Mouse (Mus musculus) forelimb bud, embryonic 11.5 days (tissue): ENCODE measurements around the gene Kcnj15.

Source experiments
- DNase-seq: peaks from one replicate; pipeline ENCODE4 v3.0.0-alpha.2; 2012; ENCODE audit warnings: low read depth, low spot score

Kcnj15 gene

GRCm38 (mm10) chr16:95257266-95257894 is at the start of gene Kcnj15:
Gene Kcnj15 (plus strand): TSS chr16:95257558.
- DNase-seq, result no peak

GRCm38 (mm10) chr16:95208243-95208642 is 49.1 kb upstream of the Kcnj15 start:
- DNase-seq, result no peak

- DNase-seq, result peak; percentile 18
Measured at GRCm38 (mm10) chr16:95209011-95209466, 48.3 kb upstream of the Kcnj15 start.

GRCm38 (mm10) chr16:95214251-95215197 is 42.8 kb upstream of the Kcnj15 start:
- DNase-seq, result no peak

GRCm38 (mm10) chr16:95215782-95216181 is 41.6 kb upstream of the Kcnj15 start:
- no peak for DNase-seq

GRCm38 (mm10) chr16:95216346-95216745 is 41.0 kb upstream of the Kcnj15 start:
- DNase-seq, result no peak

- DNase-seq, result no peak
Measured at GRCm38 (mm10) chr16:95216824-95217223, 40.5 kb upstream of the Kcnj15 start.

GRCm38 (mm10) chr16:95218783-95219182 is 38.6 kb upstream of the Kcnj15 start:
- no peak for DNase-seq

- DNase-seq, result no peak
Measured at GRCm38 (mm10) chr16:95219459-95219858, 37.9 kb upstream of the Kcnj15 start.

GRCm38 (mm10) chr16:95221051-95221450 is 36.3 kb upstream of the Kcnj15 start:
- DNase-seq, result no peak

- DNase-seq, result no peak
Measured at GRCm38 (mm10) chr16:95222026-95222718, 35.2 kb upstream of the Kcnj15 start.

- DNase-seq, result no peak
Measured at GRCm38 (mm10) chr16:95223435-95223834, 33.9 kb upstream of the Kcnj15 start.

GRCm38 (mm10) chr16:95225285-95225684 is 32.1 kb upstream of the Kcnj15 start:
- DNase-seq, result no peak

- no peak for DNase-seq
Measured at GRCm38 (mm10) chr16:95231768-95232167, 25.6 kb upstream of the Kcnj15 start.

- no peak for DNase-seq
Measured at GRCm38 (mm10) chr16:95234891-95235548, 22.3 kb upstream of the Kcnj15 start.

- DNase-seq, result no peak
Measured at GRCm38 (mm10) chr16:95239209-95239925, 18.0 kb upstream of the Kcnj15 start.

- DNase-seq, result no peak
Measured at GRCm38 (mm10) chr16:95240688-95241087, 16.7 kb upstream of the Kcnj15 start.

- DNase-seq, result no peak
Measured at GRCm38 (mm10) chr16:95241581-95241980, 15.8 kb upstream of the Kcnj15 start.

GRCm38 (mm10) chr16:95242114-95242513 is 15.2 kb upstream of the Kcnj15 start:
- DNase-seq, result no peak

GRCm38 (mm10) chr16:95243401-95243800 is 14.0 kb upstream of the Kcnj15 start:
- DNase-seq, result no peak
